Mouse (Mus musculus) embryonic fibroblast, embryonic 13.5 days (primary cell): Measurements from ENCODE around the gene Dpp6.

Source experiments
- CTCF ChIP-seq: IDR thresholded peaks from 2 replicates; pipeline ENCODE4 v1.5.1; 2011; ENCODE audit warnings: mild to moderate bottlenecking, control low read depth, low read length, moderate library complexity, borderline replicate concordance; ENCODE audit not compliant: insufficient read depth
- POLR2A ChIP-seq: IDR thresholded peaks from 2 replicates; pipeline ENCODE4 v1.6.1; 2011; ENCODE audit warnings: low read depth, mild to moderate bottlenecking, control low read depth, low read length, moderate library complexity

DNA sequence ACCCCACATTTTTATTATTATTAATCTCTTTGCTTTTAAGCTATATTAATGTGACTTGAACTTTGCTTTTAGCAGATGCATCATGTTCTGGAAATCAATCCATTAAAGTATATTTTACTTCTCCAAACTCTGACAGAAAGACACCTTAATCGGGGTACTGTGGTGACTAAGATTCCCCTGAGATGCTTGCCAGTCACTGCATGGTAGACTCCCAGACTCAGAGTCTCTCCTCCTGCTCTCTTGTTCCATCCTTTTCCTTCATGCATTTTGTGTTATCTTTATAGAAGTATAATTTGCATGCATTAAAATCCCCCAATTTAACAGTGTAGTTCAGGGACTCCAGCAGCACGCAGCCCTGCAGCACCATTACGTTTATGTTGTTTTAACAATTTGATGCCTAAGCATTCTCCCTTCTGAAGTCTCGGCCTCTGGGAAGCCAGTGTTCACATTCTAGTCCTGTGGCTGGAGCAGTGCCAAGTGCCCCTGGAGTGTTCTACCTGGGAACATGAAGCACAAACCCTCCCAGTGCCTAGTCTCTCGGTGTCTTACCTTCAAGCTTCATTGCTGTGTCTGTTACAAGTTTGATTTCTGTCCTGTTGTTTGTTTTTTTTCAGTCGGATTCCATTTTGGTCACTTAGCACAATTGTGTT is 153.1 kb downstream of the Dpp6 start:
- no peak for TF ChIP-seq POLR2A
- TF ChIP-seq CTCF, result no peak
